Mouse (Mus musculus) adipose tissue, adult 10 weeks (tissue): ENCODE data around the gene Fam222a. TPM values are rescaled to one million over a fixed set of nuclear protein-coding genes. Genes with fewer than 3 reads are reported as not detected.

Experiments used
- polyA plus RNA-seq: library from polyadenylated mRNA; stranded (reverse); fragments of 350-450 nt; fragmentation: Illumina TruSeq; extraction: RNeasy Lipid Tissue Mini Kit (QIAGEN cat#74804); gene quantifications from one replicate; pipeline ENCODE4 v1.2.3, GENCODE M21; 2014; ENCODE audit warnings: low read depth, low replicate concordance

Fam222a gene
- polyA plus RNA-seq = 1.6 TPM

DNA sequence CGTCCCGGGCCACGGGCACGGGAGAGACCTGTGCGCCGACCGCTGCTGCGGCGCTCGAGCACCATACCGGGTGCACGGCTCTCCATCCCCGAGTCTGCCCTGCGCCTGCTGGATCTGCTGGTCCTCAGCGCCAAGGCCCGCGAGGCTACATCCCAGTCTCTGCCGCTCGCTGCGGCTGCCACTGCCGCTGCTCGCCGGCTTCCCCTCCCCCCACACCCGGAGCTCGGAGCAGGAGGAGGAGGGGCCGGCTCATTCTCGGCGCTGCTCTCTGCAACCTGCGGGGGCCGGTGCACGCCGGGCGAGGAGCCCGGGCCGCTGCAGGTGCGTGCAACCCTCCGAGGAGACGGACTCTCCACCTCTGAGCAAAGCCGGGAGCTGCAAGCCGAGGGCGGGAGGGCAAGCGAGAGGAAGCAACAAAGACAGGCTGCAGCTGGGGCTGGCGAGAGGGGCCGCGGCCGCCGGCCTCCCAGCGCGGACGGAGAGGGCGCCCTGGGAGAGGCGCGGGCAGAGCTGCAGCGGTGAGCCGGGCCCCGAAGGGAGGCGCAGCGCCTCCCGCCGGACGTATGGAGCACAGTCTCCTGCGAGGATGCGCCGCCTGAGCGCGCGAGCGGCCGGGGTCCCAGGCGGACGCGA lies at the start of gene Fam222a:
Gene Fam222a (plus strand): TSS at position 452 of the 633 bp plus-strand sequence.

DNA sequence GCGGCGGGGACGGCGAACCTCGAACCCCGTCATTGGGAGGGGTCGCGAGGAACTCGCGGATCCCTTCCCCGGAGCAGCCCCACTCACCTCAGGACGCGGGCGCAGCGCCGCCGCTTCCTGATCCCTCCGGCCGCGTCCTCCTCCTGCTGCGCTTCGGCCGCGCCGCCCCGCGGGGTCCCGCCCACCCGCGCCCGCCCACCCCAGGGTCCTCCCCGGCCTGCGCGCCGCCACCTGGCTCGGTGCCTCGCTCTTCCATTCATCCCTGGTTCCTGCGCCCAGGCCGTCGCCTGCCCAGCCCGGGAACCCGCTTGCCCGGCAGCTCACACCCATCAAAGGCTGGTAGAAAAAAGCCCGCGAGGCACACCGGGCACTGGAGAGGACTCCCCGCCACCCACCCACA lies 90.4 kb downstream of the Fam222a start, which contains the start of gene Trpv4:
Gene Trpv4 (minus strand): TSS at position 167 of the 400 bp plus-strand sequence.

Other genes starting within 250 kb of the Fam222a start
- gene Kctd10, start 187.5 kb upstream of the Fam222a start, polyA plus RNA-seq = 51.2 TPM
- gene Ube3b, start 187.4 kb upstream of the Fam222a start, polyA plus RNA-seq = 40.9 TPM
- 19.0 TPM for gene Mmab, start 124.0 kb upstream of the Fam222a start, polyA plus RNA-seq
- gene Mvk, start 123.7 kb upstream of the Fam222a start, polyA plus RNA-seq = 27.0 TPM
- gene Trpv4, start 90.4 kb downstream of the Fam222a start, polyA plus RNA-seq = 13.2 TPM
- gene Gltp, start 123.0 kb downstream of the Fam222a start, polyA plus RNA-seq = 68.7 TPM
- gene Tchp, start 139.7 kb downstream of the Fam222a start, polyA plus RNA-seq = 11.3 TPM
- gene Ankrd13a, start 206.7 kb downstream of the Fam222a start, polyA plus RNA-seq = 52.9 TPM
- gene Git2, start 207.5 kb downstream of the Fam222a start, polyA plus RNA-seq = 27.9 TPM